Mouse (Mus musculus) limb, embryonic 15.5 days (tissue): ENCODE measurements around the gene CN725425. TPM values are rescaled to one million over a fixed set of nuclear protein-coding genes. Genes with fewer than 3 reads are reported as not detected.

Experiments
- ATAC-seq: fragments of 200-750 bp; cut with Nextera tagmentation; 2 replicates; pipeline ENCODE4 v1.8.0; 2017; ENCODE audit warnings: low read depth, moderate TSS enrichment; ENCODE audit not compliant: insufficient number of reproducible peaks, low FRiP score, low TSS enrichment
- H3K27ac ChIP-seq: fragments of 300-500 bp; sonication (generic); 2 replicates; pipeline ENCODE4 v1.5.1; 2015; ENCODE audit warnings: moderate library complexity, mild to moderate bottlenecking, inconsistent platforms
- H3K27me3 ChIP-seq: fragments of 300-500 bp; sonication (generic); 2 replicates; pipeline ENCODE4 v1.6.1; 2015; ENCODE audit warnings: inconsistent platforms
- H3K36me3 ChIP-seq: fragments of 300-500 bp; sonication (generic); 2 replicates; pipeline ENCODE4 v1.6.1; 2015; ENCODE audit warnings: inconsistent platforms
- H3K4me1 ChIP-seq: fragments of 300-500 bp; sonication (generic); 2 replicates; pipeline ENCODE4 v1.6.1; 2015; ENCODE audit warnings: inconsistent platforms
- H3K4me2 ChIP-seq: fragments of 300-500 bp; sonication (generic); 2 replicates; pipeline ENCODE4 v1.6.1; 2015; ENCODE audit warnings: mild to moderate bottlenecking, inconsistent platforms
- H3K4me3 ChIP-seq: fragments of 300-500 bp; sonication (generic); 2 replicates; pipeline ENCODE4 v1.5.1; 2015; ENCODE audit warnings: mild to moderate bottlenecking, inconsistent platforms
- H3K9ac ChIP-seq: fragments of 300-500 bp; sonication (generic); 2 replicates; pipeline ENCODE4 v1.6.1; 2015; ENCODE audit warnings: inconsistent platforms
- H3K9me3 ChIP-seq: fragments of 300-500 bp; sonication (generic); 2 replicates; pipeline ENCODE4 v1.6.1; 2016; ENCODE audit warnings: inconsistent platforms
- WGBS: fragments of 180-500 bp; shearing (Covaris S2); methylation state at CpG from one replicate; pipeline ENCODE4 v1.1.7; 2015; 5-methylcytosine and 5-hydroxymethylcytosine counted together
- polyA plus RNA-seq: library from polyadenylated mRNA; unstranded; fragments of >200 nt; fragmentation: Nextera tagmentation; extraction: Ambion mirVana; gene quantifications from 2 replicates; pipeline ENCODE4 v1.2.1, GENCODE M21; 2015

The CN725425 gene
- not detected in 2 replicates for polyA plus RNA-seq

DNA sequence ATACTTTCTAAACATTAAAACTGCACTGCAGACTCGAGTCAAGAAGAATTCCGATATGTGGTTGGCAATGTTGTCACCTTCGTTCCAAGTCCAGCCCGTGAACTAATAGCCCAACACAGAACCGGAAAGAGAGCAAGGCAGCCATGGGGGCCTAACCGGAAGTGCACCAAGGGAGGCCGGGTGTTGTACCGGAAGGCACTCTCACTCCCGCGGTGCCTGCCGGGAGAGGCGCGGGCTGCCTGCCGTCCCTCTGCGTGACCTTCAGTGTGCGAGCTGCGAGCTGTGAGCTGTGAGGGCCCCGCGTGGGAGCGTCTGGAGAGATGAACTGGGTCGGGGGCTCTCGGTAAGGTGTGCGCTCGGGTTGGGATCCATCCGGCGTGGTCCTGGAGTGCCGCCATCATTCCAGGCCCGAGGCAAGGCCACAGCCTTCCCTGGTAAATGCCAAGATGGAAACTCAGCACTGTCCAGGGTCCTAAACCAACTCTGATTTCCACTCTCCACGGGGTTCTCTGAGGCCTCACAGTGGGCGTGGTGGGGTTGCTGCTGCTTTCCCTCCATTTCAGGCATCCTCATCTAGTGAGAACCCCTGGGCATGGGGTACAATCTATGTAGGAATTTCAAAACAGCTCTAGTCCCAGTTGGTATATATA lies at the start of gene CN725425:
Gene CN725425, plus strand, starts transcription at position 239 of the 650 bp plus-strand sequence.
- H3K36me3 ChIP-seq, result no peaks in the 10 kb centered on the region
- no peak within 1 kb of the TSS for H3K9ac ChIP-seq
- no peak within 1 kb of the TSS for H3K4me2 ChIP-seq
- H3K4me3 ChIP-seq, result no peak within 1 kb of the TSS
- no peaks in the 10 kb centered on the region for H3K9me3 ChIP-seq
- H3K4me1 ChIP-seq, result no peaks in the 10 kb centered on the region
- no peaks in the 10 kb centered on the region for H3K27me3 ChIP-seq
- no peak within 1 kb of the TSS for H3K27ac ChIP-seq
- ATAC-seq, result no peak
- 89% methylated on average over 30 of the region's 30 CpGs for WGBS

DNA sequence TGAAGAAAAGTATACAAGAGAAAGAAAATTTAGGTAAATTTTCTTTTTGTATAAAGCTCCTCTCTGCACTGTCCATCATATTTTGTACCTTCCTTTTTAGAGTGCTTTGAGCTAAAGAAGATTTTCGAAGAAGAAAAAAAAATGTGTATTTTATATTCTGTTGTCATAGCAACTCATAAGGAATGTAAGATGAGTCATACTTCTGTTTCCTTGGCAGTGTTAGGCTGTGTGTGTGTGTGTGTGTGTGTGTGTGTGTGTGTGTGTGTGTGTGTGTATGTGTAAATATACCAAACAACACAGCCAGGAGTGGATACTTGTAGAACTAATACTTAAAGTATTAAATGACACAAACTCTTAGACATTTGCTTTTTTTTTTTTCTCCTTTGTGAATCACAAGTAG lies 46.7 kb upstream of the CN725425 start:
- Histone ChIP-seq H3K27ac (no peak overlapping the region), H3K36me3 (no peaks in the 10 kb centered on the region), H3K4me1 (no peaks in the 10 kb centered on the region), H3K9ac (no peak overlapping the region), H3K4me2 (no peak overlapping the region), H3K9me3 (no peaks in the 10 kb centered on the region), H3K4me3 (no peak overlapping the region), H3K27me3 (no peaks in the 10 kb centered on the region)
- ATAC-seq, result no peak
- WGBS, result 42% methylated on average over 1 of the region's 1 CpGs

DNA sequence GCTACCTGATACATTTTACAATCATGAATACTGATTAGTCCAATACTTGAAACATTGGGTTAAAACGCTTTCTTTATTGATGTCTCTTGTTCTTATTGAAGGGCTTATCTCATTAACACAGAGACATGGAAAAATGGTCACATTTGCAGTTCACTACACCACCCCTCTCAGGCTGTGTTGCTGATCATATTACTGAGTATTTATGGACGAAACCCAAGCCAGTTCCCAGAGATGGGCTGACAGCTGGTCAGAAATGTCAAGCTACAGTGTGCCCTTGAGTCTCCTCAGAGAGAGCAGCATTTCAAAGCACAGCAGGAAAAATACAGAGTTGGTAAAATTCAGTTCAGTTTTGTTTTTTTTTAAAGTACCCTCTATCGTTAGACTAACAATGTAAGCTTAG lies 46.0 kb upstream of the CN725425 start:
- 65% methylated on average over 3 of the region's 3 CpGs for WGBS
- Histone ChIP-seq H3K27ac (no peak overlapping the region), H3K9ac (no peak overlapping the region), H3K27me3 (no peaks in the 10 kb centered on the region), H3K4me1 (no peaks in the 10 kb centered on the region), H3K4me3 (no peak overlapping the region), H3K9me3 (no peaks in the 10 kb centered on the region), H3K36me3 (no peaks in the 10 kb centered on the region), H3K4me2 (no peak overlapping the region)
- ATAC-seq, result no peak

DNA sequence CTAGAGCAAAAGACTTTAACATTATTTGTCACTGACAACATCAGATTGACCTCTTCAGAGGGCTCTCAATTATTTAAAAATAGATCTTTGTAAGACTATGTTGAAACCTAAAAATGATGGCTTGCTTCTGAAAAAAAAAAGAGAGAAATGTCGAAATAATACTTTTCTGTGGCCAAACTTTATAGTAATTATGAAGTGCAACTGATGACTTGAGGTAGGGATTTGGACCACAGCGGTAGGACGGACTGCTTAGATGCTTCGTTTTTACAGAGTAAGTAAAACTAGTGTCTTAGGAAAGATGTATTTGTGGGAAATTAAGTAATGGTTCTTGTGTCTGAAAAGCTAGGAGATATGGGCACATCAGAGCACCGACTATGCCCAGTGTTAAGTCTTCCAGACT lies 38.1 kb upstream of the CN725425 start:
- no peak overlapping the region for H3K9ac ChIP-seq
- no peaks in the 10 kb centered on the region for H3K27me3 ChIP-seq
- WGBS, result 89% methylated on average over 5 of the region's 5 CpGs
- no peak overlapping the region for H3K27ac ChIP-seq
- no peaks in the 10 kb centered on the region for H3K36me3 ChIP-seq
- H3K4me2 ChIP-seq, result no peak overlapping the region
- H3K4me3 ChIP-seq, result no peak overlapping the region
- H3K9me3 ChIP-seq, result no peaks in the 10 kb centered on the region
- H3K4me1 ChIP-seq, result no peaks in the 10 kb centered on the region
- no peak for ATAC-seq

DNA sequence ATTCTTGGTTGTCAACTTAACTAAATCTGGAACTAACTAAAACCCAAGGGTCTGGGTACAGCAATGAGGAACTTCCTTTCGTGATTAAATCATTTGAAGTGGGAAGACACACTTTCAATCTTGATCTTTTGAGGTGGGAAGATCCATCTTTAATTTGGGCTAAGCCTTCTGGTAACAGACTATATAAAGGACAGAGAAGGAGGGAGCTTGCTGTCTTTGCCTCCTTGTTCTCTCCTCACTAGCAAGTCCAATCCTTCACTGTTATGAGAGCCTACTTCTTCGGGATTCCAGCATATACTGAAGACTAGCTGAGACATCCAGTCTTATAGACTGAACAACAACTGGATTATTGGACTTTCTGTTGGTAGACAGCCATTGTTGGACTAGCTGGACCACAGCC lies 35.8 kb upstream of the CN725425 start:
- Histone ChIP-seq H3K27ac (no peak overlapping the region), H3K27me3 (no peaks in the 10 kb centered on the region), H3K36me3 (no peaks in the 10 kb centered on the region), H3K4me1 (no peaks in the 10 kb centered on the region), H3K4me2 (no peak overlapping the region), H3K9ac (no peak overlapping the region), H3K4me3 (no peak overlapping the region), H3K9me3 (no peaks in the 10 kb centered on the region)
- WGBS, result 79% methylated on average over 2 of the region's 2 CpGs
- no peak for ATAC-seq

DNA sequence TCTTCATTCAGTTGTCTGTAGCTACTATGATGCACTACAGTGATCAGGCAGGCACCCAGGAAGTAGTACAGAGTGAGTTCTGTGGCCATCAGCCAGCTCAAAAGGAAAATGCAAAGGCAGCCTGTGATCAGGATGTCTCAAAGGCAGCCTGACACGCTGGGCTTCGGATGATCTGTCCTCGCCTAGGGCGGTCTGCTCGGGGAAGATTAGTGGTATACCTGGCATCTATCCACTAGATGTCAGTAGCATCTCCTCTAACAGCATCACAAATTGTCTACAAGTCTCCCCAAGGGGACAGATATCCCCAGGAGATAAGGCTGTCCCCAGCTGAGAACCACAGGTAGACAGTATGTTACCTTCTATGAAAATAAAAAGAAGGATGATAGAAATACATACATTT lies 34.3 kb upstream of the CN725425 start:
- H3K9me3 ChIP-seq, result no peaks in the 10 kb centered on the region
- WGBS, result 8% methylated on average over 5 of the region's 5 CpGs
- no peaks in the 10 kb centered on the region for H3K36me3 ChIP-seq
- H3K9ac ChIP-seq, result no peak overlapping the region
- H3K27ac ChIP-seq, result no peak overlapping the region
- H3K4me3 ChIP-seq, result no peak overlapping the region
- no peak overlapping the region for H3K4me2 ChIP-seq
- no peaks in the 10 kb centered on the region for H3K27me3 ChIP-seq
- no peaks in the 10 kb centered on the region for H3K4me1 ChIP-seq
- no peak for ATAC-seq

DNA sequence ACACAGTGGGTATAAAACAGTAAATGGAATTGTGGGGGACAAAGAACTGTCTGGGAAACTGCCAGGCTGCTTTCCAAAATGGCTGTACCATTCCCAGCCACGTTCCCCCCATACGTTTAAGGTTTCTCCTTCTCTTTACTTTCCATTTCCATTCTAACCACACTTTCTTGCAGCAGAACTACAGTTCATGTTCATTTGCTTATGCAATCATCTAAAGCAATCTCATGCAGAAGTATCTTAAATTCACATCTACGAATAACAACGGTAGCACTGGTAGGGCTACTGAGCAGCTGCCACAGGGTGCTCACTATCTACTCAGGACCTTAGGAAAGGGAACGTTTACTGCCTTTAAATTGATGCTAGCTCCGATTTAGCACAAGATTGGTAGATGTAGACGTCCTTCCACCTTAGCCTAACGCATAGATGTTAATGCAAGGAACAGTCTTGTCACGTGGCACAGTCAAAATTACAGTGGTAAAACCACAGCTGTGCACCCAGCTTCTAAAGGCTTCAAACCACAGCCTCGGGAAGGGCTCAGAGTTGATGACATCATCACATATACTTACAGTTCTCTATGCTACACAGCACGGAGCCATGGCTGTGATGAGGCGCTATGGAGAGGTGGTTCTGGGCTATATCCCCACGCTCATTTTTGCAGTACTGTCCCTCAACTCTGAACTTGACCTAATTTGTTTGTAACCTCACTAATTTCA lies 31.3 kb upstream of the CN725425 start:
- Histone ChIP-seq H3K27me3 (no peaks in the 10 kb centered on the region), H3K4me3 (no peak overlapping the region), H3K4me2 (no peak overlapping the region), H3K4me1 (peaks cover 8% of the 10 kb centered on the region; the same call in 1 of the 2 replicates), H3K36me3 (no peaks in the 10 kb centered on the region), H3K9me3 (no peaks in the 10 kb centered on the region), H3K27ac (no peak overlapping the region), H3K9ac (no peak overlapping the region)
- 74% methylated on average over 13 of the region's 13 CpGs for WGBS
- no peak for ATAC-seq

DNA sequence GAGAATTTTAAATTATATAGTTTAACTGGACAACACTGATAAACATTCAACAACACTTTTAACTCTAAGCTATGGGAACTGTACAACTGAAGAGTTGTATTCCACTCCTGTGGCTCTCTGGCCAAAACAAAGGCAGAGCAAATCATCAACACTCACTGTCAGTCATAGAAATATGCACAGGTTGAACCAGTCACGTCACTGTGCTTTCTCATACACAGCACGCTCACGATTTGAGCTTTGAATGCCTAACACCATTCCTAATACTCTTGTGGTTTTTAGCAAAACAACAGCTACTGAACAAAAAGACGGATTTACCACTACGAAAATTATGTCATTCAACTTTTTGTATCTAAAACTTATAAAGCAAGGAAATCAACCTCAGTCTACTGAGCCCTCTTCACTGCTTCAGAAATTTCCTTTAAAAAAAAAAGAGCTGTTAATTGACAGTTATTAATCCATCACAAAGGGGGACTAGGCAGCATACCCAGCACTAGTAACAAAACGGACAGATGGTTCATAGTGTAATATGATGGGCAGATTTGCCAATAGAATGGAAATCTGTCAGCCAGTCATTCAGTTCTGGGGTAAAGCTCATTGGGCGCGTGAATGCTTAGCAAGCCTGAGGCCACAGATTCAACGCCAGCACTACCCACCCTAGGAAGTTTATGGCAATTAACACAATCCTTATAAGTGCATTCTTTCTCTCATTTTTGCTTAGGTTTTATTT lies 28.5 kb upstream of the CN725425 start:
- no peak overlapping the region for H3K9ac ChIP-seq
- H3K27me3 ChIP-seq, result no peaks in the 10 kb centered on the region
- H3K27ac ChIP-seq, result no peak overlapping the region
- H3K9me3 ChIP-seq, result no peaks in the 10 kb centered on the region
- no peak overlapping the region for H3K4me3 ChIP-seq
- H3K4me2 ChIP-seq, result no peak overlapping the region
- no peak for ATAC-seq
- no peaks in the 10 kb centered on the region for H3K36me3 ChIP-seq
- peaks cover 8% of the 10 kb centered on the region; the same call in 1 of the 2 replicates for H3K4me1 ChIP-seq
- WGBS, result 66% methylated on average over 9 of the region's 9 CpGs

DNA sequence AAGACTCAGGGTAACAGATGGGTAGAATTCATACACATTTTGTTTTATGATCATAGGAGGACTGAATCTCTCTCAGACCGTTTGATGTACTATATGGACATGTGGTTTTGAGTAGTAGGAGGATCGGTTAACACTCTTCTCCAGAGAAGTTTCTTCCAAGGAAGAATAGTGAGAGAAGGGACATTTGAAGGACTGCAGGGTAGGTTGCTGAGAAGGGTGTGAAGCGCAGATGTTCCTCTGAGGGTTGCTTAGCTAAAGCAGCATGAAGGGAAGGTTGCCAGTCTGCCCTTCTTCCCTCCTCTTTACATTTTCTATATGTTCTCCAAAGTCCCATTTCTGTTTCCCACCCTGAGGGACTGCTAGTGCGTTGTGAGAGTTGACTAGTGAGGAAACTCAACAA lies 28.0 kb upstream of the CN725425 start:
- H3K36me3 ChIP-seq, result no peaks in the 10 kb centered on the region
- 56% methylated on average over 4 of the region's 4 CpGs for WGBS
- ATAC-seq, result no peak
- H3K4me2 ChIP-seq, result no peak overlapping the region
- H3K4me3 ChIP-seq, result no peak overlapping the region
- H3K27me3 ChIP-seq, result no peaks in the 10 kb centered on the region
- peaks cover 8% of the 10 kb centered on the region; the same call in 1 of the 2 replicates for H3K4me1 ChIP-seq
- no peak overlapping the region for H3K27ac ChIP-seq
- no peak overlapping the region for H3K9ac ChIP-seq
- no peaks in the 10 kb centered on the region for H3K9me3 ChIP-seq

DNA sequence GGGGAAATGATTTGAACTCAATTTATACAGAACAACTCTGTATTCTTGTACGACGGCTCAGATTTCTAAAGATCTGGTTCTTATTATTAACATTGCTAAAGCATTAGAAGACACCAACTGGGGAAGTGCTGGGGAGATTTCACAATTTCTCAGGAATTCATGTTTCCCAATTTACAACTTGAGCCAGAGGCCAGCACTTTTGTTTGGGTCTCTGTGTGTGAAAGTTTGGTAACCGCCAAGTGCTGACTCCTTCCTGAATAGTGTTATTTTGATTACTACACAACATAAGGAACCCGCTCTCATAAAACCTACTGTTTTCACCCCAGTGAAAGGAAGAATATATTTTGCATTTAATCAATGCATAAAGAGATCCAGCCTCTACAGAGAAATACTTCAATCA lies 27.1 kb upstream of the CN725425 start:
- no peaks in the 10 kb centered on the region for H3K36me3 ChIP-seq
- no peak overlapping the region for H3K27ac ChIP-seq
- H3K9ac ChIP-seq, result no peak overlapping the region
- ATAC-seq, result no peak
- no peak overlapping the region for H3K4me3 ChIP-seq
- no peaks in the 10 kb centered on the region for H3K27me3 ChIP-seq
- H3K4me2 ChIP-seq, result no peak overlapping the region
- H3K4me1 ChIP-seq, result peaks cover 8% of the 10 kb centered on the region; the same call in 1 of the 2 replicates
- no peaks in the 10 kb centered on the region for H3K9me3 ChIP-seq
- WGBS, result 34% methylated on average over 4 of the region's 4 CpGs

DNA sequence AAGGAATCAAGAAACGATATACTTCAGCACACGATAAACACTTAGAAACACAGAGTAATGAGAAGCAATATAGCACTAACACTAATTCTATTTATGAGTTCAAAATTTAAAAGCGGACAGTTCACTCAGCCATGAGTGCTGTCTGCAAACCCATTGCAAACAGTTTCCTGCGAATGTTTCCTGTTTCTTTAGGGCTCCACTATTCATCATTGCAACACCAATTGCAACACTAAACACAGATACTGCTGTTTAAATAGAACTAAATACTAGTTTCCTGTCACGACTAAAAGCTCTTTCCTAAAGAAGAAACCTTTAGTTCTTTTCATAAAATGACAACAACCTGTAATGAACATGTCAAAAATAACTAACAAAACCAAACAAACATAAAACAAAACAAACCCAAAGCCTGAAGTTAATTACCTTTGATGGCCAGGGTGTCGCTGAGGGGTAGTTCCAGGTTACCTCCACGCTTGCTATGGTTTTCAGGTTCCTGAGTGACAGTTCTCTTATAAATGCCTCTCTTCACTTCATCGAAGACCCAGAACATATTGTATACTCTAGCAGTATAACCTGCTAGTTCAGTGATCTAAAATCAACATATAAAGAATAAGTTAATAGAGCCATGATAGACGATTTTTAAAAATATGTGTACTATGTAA lies 20.5 kb upstream of the CN725425 start:
- Histone ChIP-seq H3K4me3 (no peak overlapping the region), H3K9me3 (no peaks in the 10 kb centered on the region), H3K27me3 (no peaks in the 10 kb centered on the region), H3K9ac (no peak overlapping the region), H3K4me2 (no peak overlapping the region), H3K27ac (no peak overlapping the region), H3K36me3 (no peaks in the 10 kb centered on the region), H3K4me1 (no peaks in the 10 kb centered on the region)
- no peak for ATAC-seq
- WGBS, result 68% methylated on average over 9 of the region's 9 CpGs
